Mouse (Mus musculus) cerebellum, adult 9-11 months (tissue): ENCODE results near the gene Mrtfb.

ENCODE experiments used
- DNase-seq: peaks from one replicate; pipeline ENCODE4 v3.0.0; 2022

The Mrtfb gene

DNA sequence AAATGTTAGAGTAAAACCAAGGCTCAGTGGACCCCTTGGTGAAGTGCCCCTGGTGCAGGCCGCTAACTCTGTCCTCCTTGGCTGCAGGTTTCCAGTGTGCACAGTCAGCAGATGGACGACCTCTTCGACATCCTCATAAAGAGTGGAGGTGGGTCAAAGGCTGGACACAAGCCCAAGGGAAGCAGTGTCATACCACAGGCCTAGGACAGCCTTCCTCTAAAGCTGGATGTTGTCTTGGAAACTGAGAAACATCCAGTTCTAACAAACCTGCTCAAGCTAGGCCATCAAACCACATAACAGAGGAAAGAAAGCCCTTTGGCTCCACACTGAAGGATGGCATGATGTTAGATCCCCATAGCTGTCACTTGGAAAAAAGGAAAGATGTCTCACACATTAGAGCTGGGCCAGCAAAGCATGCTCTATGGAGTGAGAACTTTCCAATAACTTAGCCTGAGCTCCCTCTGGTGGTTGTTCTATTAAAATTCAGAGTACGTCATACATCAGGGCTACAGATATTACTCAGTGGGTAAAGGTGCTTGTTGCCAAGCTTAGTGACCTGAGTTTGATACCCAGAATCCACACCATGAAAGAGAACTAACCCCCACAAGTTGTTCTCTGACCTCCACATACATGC is 153.4 kb downstream of the Mrtfb start:
- peak; percentile 61 for DNase-seq

DNA sequence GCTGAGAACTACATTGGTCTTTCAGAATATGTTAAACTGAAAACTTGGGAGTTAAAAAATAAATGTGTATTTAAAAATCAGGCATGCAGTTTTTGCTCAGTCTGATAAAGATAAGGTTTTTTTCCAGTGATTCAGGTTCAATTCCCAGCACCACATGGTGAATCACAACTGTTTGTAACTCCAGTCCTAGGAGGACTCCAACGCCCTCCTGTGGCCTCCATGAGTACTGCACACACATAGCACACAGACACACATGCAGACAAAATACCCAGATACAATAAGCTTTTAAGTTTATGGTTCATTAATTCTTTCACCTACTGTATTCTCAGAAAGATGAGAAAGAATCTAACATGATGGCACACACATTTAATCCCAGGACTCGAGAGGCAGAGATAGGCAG is 154.5 kb downstream of the Mrtfb start:
- no peak for DNase-seq

DNA sequence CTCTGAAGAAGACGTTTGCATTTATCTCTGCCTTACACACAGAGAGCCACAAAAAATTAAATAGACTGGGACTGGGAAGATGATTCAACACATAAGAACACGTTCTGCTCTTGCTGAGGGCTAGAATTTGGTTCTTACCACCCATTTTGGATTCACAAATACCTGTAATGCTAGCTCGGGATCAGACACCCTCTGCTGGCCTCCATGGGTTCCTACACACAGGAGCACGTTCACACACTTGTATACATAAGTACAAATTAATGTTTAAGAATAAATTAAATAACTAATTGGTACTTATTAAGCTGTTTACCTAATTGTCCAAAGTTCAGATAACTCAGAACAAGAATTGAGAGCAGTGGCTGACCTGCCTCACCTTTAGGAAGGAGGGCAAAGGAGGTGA is 155.2 kb downstream of the Mrtfb start:
- DNase-seq = no peak

DNA sequence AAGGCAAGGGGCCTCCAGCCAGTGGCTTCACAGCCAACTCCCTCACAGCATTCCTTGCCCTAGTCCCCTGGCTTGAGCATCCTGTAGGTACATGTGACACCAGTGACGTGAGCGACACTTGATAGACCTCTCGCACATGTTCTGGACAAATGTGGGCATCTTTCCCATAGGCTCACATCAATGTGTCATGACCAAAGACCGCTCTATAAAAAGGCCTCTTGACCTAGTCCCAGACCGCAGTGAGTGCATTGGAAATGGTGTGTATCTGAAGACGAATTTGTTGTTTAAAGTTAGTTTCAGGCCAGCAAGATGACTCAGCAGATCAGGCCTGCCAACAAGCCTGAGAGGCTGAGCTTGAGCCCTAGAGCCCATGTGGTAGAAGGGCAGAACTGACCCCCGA is 158.3 kb downstream of the Mrtfb start:
- DNase-seq = no peak

DNA sequence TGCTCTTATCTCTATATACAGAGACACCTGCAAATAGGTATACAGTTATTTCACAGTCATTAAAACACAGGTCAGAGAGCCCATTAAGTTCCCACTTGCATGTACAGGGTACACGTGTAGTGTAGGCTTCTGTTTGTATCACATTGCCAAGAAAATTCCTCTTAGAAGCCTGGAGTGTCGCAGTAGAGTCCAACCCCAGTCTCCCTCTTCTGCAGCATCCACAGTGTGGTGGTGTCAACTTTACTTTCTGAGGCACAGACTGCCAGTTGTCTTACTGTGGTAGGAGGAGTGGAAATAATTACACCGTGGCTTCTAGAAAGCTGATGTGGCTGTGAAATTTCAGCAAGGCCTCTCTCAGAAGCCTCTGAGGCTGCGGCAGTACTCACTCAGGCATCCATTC is 158.7 kb downstream of the Mrtfb start:
- no peak for DNase-seq

DNA sequence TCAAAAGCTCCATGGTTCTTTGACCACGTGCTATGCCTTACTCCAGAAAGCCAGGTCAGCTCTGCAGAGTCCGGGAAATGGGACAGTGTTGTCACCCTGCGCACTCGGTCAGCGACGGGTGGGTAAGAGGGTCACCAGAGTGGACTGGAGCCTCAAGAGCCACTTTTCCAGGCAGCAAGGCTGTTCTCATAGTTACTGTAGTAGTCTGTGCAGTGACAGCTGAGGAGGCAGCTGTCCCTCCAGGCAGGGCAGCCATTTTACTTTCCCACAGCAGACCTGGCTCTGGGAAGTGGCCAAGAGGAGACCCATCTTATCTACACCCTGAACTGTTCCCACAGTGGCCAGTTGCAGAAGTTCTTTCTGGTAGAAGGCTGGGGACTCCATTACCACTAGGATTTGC is 159.2 kb downstream of the Mrtfb start:
- DNase-seq = no peak

DNA sequence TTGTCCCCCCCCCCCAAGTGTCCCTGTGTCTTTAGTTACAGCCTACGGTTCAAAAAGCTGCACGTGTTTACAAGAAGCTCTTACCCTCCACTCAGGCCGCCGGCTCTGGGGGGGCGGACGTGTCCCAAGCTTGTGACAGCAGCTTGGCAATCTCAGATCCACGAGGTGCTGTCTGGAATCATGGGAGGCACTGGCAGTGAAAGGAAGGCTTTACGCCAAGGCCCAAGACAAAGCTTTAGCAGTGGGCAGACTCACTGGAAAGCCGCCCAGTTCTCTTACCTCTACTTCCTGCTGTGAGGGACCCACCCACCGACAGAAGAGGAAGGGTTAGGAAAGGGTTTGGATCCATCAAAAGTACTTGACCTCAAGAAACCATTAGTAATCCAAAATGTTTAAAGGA is 160.2 kb downstream of the Mrtfb start:
- peak; percentile 74 for DNase-seq

DNA sequence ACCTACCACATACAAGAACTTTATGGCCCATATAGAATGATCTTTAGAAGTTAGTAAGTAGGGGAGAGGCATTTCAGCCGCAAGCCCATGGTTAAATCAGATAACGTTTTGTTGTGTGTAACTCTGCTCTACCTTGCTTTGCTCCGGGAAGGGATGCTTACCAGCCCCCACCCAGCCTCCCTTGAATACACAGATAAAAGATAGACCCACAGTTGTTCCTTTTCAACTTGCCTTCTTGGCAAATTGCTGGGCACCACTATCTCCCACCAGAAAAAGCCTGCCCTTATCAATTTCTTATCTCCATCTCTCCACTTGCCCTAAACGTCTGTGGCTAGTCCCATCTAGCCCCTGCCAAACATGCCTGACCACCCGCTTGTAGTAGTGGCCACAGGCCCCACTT is 161.6 kb downstream of the Mrtfb start:
- no peak for DNase-seq

DNA sequence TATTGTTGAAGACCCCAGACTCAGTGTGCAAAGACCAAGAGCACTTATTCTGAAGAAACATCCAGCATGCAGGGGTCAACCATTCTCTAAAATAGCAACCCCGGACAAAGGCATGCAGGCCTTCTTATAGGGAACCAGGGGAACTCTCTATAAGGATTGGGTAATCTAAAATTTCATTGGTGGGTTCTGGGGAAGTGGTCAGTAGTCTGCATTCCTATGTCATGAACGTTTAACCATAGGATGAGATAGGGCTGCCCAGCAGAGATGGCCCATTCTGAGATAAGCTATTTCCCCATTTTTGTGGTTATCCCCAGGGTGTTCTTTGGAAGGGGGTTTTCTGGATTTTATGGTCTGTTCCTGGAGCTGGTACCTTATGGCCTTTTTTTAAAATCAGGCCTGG is 163.5 kb downstream of the Mrtfb start:
- no peak for DNase-seq

DNA sequence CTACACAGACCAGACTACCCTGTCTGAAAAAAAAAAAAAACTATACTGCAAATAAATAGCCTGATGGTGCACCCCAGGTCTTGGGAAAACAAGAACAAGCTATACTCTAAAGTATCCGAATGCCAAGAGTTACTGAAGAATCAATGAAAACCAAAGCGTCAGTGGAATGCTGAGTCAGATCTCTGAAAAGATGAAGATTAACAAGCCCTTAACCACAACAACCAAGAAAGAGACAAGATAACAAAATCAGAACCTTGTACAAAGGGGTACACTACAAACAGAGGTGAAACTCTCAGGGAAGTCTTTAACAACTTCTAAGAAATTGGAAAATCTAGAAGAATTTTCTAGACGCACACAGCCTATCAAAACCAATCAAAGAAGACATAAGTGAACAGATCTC is 166.2 kb downstream of the Mrtfb start:
- no peak for DNase-seq

DNA sequence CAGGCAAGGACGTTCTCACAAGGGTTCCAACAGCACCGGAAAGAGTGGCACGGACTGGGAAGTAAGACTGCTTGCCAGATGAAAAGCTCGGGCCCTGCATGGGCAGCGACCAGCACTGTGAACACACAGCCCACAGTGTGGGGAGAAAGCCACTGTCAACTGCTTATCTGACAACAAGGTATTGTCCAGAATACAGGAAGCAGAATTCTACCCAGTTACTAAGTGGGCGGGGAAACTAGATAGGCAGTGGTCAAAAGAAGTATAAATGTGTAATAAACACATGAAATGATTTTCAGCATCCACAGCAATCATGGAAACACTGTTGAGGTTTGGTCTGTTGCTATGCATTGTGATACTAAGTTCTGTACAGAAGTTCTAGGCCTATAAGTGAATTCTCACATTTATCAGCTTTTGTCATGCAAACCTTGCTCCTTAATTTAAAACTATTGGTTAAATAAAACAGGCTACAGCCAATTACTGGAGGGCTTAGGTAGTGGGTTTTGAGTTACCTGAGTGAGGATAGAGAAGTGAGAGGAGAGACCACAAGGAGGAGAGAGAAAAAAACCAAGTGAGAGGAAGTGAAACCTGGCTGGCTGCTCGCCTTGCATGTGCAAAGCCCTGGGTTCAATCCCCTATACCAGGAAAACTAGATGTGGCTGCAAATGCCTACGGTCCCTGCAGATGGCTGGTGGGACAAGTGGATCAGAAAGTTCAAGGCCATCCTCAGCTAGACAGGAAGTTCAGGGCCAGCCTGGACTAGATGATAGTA is 167.5 kb downstream of the Mrtfb start:
- DNase-seq = no peak

DNA sequence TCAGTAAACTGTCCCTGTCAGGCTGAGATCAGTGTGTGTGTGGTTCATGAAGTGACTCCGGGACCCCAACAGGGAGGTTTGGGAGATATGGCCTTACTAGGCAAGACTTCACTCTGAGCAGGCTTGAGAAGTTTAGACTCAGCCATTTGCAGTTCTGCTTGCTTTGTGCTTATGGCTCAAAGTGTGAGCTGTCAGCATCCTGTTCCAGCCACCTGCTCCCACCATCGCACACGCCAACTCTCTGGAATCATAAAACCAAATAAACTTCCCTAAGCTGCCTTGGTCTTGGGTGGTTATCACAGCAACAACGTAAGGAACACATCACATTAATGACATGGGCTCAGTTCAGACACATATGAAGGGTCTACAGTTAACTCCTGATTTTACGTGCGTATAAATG is 169.5 kb downstream of the Mrtfb start:
- no peak for DNase-seq

DNA sequence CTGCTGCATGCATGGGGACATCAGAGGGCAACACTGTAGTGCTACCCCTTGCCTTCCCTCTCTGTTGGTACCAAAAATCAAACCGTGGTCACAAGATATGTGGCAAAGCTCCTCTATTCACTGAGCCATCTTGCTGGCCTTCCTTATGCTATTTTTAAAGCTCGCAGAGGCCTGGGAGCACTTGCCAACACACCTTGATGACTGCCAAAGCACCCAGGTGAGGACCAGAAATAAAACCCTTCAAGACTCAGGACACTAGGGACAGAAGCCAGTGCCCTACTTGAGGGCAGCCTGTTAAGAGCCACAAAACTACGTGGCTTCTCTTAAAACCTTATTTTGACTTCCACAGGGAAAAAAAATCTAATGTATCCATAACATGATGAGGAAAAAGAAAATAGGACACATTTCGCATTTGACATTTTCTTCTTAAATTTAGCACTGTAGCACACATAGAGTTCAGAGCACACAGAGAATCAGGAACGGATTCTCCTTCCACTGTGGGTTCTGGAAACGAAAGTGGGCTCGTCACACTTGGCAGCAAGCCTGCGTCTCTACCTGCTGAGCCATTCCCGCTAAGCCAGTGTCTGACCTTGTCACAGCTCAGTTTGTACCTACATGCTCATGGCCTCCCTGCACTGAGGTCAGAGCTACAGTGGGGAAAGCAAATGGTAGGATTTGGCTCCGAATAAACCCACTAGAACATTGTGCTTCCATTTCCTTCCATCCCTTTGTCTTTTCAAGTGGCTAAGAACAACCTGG is 170.7 kb downstream of the Mrtfb start:
- DNase-seq = peak; percentile 89

DNA sequence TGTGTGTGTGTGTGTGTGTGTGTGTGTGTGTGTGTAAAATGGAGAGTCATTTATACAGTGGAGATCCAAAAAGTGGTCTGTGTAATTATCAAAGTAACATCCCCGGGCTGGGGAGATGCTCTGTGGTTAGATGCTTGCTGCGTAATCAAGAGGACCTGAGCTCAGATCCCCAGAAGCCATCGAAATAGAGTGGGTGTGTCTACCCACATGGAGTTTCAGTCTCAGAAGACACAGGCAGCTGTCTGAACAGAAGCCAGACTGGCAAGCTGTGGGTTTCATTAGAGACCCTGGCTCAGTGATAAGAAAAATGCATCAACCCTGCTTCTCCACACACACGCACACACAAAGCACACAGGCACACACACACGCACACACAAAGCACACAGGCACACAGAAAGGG is 171.8 kb downstream of the Mrtfb start:
- no peak for DNase-seq

DNA sequence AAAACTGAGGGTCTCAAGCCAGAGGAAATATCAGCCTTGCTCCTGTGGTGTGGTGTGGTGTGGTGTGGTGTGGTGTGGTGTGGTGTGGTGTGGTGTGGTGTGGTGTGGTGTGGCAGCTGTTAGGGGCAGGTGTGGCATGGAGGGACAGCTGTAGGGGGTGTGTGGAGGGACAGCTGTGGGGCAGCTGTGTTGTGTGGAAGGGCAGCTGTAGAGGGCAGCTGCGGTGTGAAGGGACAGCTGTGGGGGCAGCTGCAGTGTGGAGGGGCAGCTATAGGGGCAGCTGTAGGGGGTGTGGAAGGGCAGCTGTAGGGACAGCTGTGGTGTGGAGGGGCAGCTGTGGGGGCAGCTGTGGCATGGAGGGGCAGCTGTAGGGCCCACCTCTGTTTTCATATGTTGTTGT is 172.5 kb downstream of the Mrtfb start:
- DNase-seq = no peak

DNA sequence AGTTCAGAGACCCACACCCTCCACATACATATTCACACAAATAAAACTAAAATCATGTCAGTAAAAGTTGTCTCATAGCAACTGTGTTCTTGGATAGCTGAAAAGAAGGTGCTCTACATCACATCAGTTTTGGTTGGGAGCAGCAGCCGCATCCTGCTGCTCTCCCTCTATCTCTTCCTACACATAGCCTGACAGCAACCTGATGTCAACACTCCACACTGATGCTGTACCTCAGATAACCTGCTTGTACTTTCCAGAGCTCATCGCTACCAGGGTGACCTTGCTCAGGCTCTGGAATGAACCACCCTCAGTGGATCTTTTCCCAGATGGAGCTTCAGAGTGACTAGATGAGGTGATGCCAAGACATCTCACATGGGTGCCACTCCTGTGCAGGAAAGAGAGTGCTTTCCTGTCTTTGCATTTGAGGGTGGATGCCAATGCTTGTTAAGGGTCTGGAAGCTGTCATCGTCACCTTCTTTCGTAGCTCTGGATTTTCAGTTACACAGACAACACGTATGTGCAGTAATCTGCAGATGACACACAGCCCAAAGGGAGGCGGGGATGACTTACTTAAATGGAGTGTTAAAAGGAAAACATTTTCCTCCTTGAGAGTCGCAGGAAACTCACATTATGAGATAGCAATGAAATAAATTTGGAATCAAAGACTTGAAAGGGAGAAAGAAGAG is 173.8 kb downstream of the Mrtfb start:
- DNase-seq = no peak

DNA sequence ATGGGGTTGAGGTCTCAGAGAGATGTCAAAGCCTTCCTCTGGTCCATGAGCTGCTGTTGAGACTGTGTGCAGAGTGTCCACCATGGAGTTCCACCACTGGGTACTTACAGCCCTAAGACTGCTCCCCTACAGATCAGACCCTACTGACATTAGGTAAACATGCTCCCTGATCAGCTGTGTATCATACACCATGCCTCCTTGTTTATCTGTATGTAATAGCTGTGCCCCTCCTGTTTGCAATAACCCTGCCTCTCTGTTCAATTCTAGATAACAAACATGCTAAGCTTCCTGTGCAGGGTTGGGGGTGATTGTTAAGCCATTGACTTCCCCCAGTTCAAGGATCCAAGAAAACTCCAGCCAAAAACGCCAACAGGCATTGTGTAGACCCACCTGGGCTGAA is 174.7 kb downstream of the Mrtfb start:
- no peak for DNase-seq

DNA sequence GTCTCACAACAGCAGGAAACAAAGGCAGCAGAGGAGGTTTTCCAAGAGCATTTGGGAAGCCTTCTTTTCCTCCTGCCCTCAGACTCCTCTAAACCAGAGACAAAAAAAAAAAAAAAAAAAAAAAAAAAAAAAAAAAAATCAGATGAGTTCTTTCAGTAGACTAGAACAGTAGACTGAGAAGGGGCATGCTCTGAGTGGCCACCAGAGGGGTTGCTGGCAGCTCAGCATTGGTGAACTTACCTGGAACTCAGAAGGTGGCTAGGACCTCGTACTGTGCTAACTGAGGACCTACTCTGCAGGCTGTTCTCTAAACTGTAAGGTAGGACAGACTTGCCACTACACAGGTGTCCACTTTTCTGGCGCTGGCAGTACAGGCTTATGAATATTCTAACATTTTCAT is 179.3 kb downstream of the Mrtfb start:
- DNase-seq = no peak

DNA sequence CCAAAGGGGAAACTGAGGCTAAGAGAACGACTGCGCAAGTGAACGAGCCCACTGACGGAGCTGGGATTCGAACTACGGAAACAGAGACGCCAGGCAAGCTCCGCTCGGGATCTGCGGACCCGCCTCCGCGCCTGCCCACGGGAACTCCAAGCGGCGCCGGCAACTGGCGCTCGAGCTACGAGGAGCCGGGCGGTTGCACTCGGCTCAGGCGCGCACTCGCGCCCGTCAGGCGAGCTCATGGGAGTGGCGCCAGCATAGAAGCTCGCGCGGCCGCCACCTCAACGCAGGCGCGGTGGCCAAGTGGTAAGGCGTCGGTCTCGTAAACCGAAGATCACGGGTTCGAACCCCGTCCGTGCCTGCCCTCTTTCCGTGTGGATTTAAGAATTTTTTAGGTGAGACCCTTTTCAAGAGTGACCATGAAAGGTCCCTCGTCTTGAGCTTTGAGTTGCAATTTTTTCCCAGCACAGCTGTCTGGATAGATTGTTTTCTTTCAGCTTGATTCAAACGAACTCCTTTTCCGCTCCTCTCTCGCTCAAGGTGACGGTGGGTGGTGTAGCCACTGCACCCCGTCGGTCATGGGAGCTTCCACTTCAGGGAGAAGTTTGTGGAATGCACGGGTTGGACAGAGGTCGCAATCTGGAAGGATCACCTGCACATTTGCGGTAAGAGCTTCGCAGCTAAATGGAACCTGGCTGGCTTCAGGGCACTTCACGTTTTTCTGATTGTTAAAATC is 180.9 kb downstream of the Mrtfb start:
- peak; percentile 98 for DNase-seq

DNA sequence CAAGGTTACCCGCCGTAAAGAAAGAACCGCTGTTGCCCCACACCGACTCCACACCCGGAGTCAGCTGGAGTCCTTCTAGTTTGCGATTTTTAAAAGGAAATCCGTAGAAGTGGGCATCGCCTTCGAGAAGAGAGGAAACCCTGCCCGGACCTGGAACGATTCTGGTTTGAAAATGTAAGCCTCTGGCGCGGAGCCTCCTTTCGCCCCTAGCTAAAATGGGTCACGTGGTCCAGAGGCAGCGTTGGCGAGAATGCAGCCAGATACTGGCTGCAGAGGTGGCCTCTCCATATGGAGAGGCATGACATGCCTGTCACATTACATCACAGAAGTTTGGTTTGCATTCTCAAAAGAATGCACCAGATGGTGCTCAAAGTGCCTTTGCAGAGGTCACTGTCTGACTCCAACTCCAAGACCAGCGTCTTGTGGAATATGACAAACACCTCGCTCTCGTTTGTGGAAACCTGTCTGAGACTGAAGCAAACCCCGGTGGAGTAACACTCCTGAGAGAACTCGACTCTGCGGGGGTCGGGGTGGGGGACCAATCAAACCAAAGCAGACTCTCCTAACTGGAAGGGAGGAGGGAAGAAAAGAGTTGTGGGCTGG is 181.6 kb downstream of the Mrtfb start:
- peak; percentile 79 for DNase-seq

DNA sequence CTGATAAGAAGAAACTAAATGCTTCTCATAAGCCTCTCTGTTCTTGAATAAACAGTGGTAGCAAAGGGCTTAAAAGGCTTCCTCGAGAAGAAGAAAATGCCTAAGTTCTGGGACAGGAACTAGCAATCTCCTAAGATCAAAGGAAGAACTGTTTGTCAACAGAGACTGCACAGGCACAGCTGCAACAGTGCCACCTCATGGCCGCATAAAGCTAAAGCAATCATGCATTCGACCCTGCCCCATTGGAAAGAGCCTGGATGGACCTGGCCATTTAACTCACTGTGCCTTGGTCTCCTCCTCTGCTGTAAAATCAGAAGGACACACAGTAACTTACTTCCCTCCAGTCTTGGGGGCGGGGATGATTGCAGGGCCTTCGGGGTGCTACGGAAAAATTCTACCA is 184.2 kb downstream of the Mrtfb start:
- DNase-seq = peak; percentile 59

DNA sequence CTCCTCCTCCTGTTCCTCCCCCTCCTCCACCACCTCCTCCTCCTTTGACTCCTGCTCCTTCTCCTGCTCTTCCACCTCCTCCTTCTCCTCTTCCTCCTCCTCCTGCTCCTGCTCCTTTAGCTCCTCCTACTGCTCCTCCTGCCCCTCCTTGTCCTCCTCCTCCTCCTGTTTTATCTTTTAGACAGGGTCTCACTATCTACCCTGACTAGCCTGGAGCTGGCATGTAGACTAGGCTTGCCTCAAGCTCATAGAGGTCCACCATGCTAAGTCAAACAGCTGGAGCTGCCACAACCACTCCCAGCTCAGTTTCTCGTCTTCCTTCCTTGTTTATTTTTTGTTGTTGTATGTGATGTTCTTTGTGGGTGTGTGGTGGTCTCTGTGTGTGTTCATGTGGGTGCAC is 187.5 kb downstream of the Mrtfb start:
- DNase-seq = no peak
